Mouse (Mus musculus): ENCODE results near the gene Inppl1. TPM values are rescaled to one million over a fixed set of nuclear protein-coding genes. Genes with fewer than 3 reads are reported as not detected.

The Inppl1 gene
- polyA plus RNA-seq, 1 experiment from 2014 or later: 58.1 TPM

DNA sequence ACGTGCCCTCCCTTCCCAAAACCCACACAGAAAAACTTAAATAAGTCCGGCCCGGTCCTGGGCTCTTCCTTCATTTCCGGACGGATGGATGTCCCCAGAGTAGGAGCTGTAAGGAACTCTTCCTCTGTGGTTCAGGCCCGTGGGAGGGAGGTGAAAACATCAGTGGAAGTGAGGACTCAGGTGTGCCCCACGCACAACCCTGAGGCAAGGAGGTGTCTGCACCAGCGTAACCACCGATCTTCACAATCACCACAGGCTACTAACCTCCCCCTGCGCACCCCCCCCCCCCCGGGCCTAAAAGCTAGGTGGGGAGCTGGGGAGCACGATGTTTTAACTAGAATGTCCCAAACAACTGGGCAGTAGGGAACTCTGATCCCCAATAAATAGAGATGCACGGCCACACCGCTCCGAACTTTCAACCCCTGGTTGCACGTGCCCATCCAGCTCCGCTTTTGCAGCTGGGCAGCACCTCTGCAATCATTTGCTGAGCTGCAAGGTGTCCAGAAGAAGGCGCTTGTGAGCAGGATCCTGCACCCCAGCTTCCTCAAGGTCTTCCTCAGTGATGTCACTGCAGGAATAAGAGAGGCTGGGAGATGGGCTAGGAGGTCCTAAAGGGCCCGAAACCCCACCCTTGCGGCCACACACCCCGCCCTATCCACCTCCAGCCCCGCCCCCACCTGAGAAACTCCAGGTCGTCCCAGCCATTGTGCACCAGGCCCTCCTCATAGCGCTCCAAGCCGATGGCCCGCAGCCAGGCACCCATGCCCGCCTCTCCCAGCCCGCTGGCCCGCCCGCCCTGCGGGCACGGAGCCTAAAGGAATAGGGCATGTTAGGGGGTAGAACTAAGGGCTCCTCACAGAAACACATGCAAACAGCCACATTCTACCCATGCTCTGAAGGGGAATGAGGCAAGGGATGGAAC lies 14.9 kb downstream of the Inppl1 start:
- Histone ChIP-seq H3K4me3 (replicated peaks) (no peak overlapping the region), H3K36me3 (peaks cover 54% of the 10 kb centered on the region), H3K9me3 (no peaks in the 10 kb centered on the region), H3K27ac (0 out of 2 replicates have a peak overlapping the region, but pooled peaks have one; percentile 4), H3K27me3 (peaks cover 46% of the 10 kb centered on the region), H3K9ac (replicated peaks) (no peak overlapping the region), H3K4me2 (peak overlapping the region; percentile 90; the same call in 1 of the 2 replicates), H3K4me1 (replicated peaks) (peaks cover 32% of the 10 kb centered on the region)
- 28% methylated on average over 29 of the region's 32 CpGs for WGBS
- ATAC-seq (ENCODE audit: insufficient number of reproducible peaks, insufficient read depth, low FRiP score, low TSS enrichment, low read depth): 0 out of 2 replicates have a peak, but pooled peaks have one; percentile 3

DNA sequence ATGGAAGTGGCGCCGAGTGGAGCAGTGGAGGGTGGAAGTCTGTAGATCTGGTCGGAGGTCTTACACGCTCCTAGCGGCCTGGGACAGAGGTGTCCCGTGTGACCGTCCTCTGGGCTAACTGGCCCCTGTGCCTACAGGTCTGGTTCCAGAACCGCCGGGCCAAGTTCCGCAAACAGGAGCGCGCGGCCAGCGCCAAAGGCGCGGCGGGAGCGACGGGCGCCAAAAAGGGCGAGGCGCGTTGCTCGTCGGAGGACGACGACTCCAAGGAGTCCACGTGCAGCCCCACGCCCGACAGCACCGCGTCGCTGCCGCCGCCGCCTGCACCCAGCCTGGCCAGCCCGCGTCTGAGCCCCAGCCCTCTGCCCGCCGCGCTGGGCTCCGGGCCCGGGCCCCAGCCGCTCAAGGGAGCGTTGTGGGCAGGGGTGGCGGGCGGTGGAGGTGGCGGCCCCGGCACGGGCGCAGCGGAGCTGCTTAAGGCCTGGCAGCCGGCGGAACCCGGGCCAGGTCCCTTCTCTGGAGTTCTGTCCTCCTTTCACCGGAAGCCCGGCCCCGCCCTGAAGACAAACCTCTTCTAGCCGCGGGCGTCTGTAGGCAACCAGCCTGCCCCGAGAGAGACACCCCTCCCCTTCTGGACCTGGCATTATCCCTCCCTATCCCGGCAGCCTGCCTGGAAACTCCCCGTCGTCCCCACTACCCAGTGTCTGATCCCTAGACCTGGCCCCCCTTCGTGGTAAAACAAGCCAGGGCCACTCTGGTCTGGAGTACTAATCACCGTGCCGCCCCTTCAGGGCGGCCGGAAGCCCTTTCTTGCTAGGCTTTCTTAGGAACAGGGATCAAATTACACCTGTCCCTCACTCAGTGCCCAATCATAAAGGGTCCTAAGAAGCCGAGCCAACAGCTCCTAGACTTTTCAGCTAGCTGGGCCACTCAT lies 16.2 kb downstream of the Inppl1 start:
- peaks cover 34% of the 10 kb centered on the region for H3K4me1 ChIP-seq (replicated peaks)
- H3K27ac ChIP-seq: peak overlapping the region; percentile 67; the same call in 1 of the 2 replicates

DNA sequence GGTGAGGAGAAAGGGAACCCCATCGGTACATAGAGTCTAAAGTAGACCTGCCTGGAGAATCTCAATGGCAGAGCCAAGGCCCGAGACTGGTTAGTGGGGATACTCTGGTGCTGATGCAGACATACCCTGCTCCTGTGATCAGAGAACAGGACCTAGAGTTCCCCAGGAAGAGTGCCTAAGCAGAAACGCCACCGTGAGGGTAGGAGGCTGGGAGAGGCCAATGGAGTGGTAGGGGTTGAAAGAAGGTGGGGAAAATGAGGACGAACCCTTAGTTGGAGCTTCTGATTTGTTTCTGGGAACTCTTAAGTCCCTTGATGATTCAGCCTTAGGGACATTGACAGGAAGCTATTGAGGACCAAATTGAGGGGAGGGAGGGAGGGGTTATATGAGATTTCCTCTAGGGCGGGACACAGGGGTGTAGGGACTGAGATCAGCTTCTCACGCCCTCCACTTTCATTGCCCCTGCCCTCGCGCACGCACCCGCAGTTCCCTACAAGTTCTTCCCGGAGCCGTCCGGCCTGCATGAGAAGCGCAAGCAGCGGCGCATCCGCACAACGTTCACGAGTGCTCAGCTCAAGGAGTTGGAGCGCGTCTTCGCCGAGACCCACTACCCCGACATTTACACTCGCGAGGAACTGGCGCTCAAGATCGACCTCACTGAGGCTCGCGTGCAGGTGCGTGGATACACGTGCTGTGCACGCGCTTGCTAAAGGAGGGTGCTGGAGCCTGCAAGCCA lies 17.6 kb downstream of the Inppl1 start:
- Histone ChIP-seq H3K4me2 (peak overlapping the region; percentile 90), H3K36me3 (peaks cover 28% of the 10 kb centered on the region), H3K9me3 (no peaks in the 10 kb centered on the region), H3K4me3 (replicated peaks) (peak overlapping the region; percentile 46), H3K9ac (replicated peaks) (no peak overlapping the region), H3K27me3 (peaks cover 68% of the 10 kb centered on the region), H3K4me1 (replicated peaks) (peaks cover 34% of the 10 kb centered on the region), H3K27ac (no peak overlapping the region)
- 3% methylated on average over 35 of the region's 35 CpGs for WGBS
- ATAC-seq (ENCODE audit: insufficient number of reproducible peaks, insufficient read depth, low FRiP score, low TSS enrichment, low read depth): no peak

More for the DNA sequence above, 16.2 kb downstream of the Inppl1 start:
- ATAC-seq (ENCODE audit: insufficient number of reproducible peaks, insufficient read depth, low FRiP score, low TSS enrichment, low read depth): peak; percentile 86
- Histone ChIP-seq H3K9ac (replicated peaks) (peak overlapping the region; percentile 54), H3K27me3 (peaks cover 59% of the 10 kb centered on the region), H3K4me3 (replicated peaks) (peak overlapping the region; percentile 46), H3K9me3 (no peaks in the 10 kb centered on the region), H3K4me2 (peak overlapping the region; percentile 90), H3K36me3 (peaks cover 42% of the 10 kb centered on the region)
- under 1% methylated on average over 62 of the region's 71 CpGs for WGBS

DNA sequence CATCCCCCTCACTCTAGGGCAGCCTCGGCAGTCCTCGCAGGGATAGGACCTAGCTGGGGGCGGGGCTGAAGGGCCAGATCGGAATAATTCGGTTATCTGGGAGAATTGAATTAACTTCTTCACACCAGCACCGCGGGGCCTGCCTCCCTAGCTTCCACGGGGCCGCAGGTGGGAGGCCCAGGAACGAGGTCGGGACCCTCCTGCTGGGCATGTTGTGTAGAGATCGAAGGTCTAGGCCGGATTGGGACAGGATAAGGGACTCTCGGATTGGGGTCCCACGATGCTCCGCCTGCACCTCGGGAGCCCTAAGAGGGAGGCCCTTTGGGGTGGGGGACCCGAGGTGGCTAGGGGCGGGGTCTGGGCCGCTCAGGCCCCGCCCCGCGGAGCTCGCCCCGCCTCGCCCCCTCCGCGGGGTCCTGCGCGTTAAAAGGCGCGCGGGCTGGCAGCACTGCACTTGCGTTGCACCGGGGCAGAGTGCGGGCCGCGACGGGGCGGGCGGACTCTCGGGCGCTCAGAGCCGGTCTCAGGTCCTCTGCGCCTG lies 20.1 kb downstream of the Inppl1 start, which contains the start of gene Phox2a:
Gene Phox2a, plus strand, starts transcription at position 453 of the 541 bp plus-strand sequence.
- Histone ChIP-seq H3K4me3 (replicated peaks) (peak within 1 kb of the TSS; percentile 38), H3K9me3 (no peaks in the 10 kb centered on the region), H3K36me3 (peaks cover 2% of the 10 kb centered on the region; the same call in 1 of the 2 replicates), H3K4me2 (peak within 1 kb of the TSS; percentile 56), H3K4me1 (replicated peaks) (peaks cover 26% of the 10 kb centered on the region), H3K27ac (no peak within 1 kb of the TSS), H3K27me3 (peaks cover 72% of the 10 kb centered on the region), H3K9ac (replicated peaks) (peak within 1 kb of the TSS; percentile 37; the same call in 1 of the 2 replicates)
- ATAC-seq (ENCODE audit: insufficient number of reproducible peaks, insufficient read depth, low FRiP score, low TSS enrichment, low read depth): no peak
- under 1% methylated on average over 42 of the region's 45 CpGs for WGBS

DNA sequence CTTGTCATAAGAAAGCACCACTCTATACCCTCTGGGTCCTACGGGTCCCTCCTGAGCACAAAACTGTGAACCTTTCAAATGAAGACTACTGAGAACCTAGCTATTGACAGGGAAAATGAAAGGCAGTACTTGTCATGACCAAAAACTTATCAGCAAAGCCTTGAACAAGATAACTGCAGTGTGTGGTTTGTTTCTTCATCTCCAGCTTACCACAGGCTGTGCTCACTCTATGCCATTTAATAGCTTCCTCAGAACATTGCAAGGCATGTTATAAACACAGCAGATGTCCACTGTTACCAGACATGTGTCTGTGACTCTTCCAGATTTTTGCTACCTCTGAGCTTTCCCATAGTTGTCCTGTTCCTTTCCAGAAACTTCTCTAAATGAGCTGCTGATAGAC lies 61.0 kb downstream of the Inppl1 start:
- H3K9ac ChIP-seq (replicated peaks): no peak overlapping the region
- no peak overlapping the region for H3K4me3 ChIP-seq (replicated peaks)
- no peak overlapping the region for H3K27ac ChIP-seq
- 79% methylated on average over 1 of the region's 1 CpGs for WGBS
- no peak for ATAC-seq (ENCODE audit: insufficient number of reproducible peaks, insufficient read depth, low FRiP score, low TSS enrichment, low read depth)
- peaks cover 44% of the 10 kb centered on the region; the same call in 1 of the 2 replicates for H3K36me3 ChIP-seq
- H3K4me2 ChIP-seq: no peak overlapping the region
- no peaks in the 10 kb centered on the region for H3K27me3 ChIP-seq
- no peaks in the 10 kb centered on the region for H3K4me1 ChIP-seq (replicated peaks)
- no peaks in the 10 kb centered on the region for H3K9me3 ChIP-seq

DNA sequence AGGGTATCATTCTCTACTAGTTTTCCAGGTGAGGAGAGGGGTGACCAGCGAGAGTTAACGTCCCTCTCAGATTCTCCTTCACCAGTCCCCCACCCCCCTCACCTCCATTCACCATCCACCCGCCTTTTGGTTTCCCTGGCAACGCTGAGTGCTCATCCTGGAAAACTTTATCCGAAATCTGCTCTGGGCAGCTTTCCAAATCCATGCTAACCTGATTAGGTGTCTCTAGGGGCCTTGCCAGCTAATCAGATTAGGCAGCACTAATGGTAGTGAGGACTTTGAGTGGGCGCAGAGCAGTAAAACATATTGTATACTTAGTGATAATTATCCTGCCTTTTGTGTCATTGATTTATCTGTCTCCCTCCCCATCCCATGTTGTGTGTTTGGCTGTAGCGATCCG lies 65.3 kb downstream of the Inppl1 start:
- no peak overlapping the region for H3K4me3 ChIP-seq (replicated peaks)
- H3K9me3 ChIP-seq: no peaks in the 10 kb centered on the region
- H3K9ac ChIP-seq (replicated peaks): no peak overlapping the region
- no peak for ATAC-seq (ENCODE audit: insufficient number of reproducible peaks, insufficient read depth, low FRiP score, low TSS enrichment, low read depth)
- no peaks in the 10 kb centered on the region for H3K27me3 ChIP-seq
- WGBS: 61% methylated on average over 8 of the region's 8 CpGs
- peaks cover 13% of the 10 kb centered on the region for H3K4me1 ChIP-seq (replicated peaks)
- no peak overlapping the region for H3K4me2 ChIP-seq
- peaks cover 14% of the 10 kb centered on the region; the same call in 1 of the 2 replicates for H3K36me3 ChIP-seq
- no peak overlapping the region for H3K27ac ChIP-seq

Small RNA genes lying within 50 kb of the gene (microRNA-seq; reads per million reads assigned to microRNA genes)
- gene Gm22655: not detected

Other genes with a start within 250 kb of the Inppl1 start
- 44.0 and 48.4 TPM in 2 replicates for gene Clpb, start 174.6 kb downstream of the Inppl1 start, polyA plus RNA-seq (2016; fragmentation: Nextera tagmentation; extraction: Ambion mirVana)
- gene Phox2a, start 19.9 kb downstream of the Inppl1 start, polyA plus RNA-seq (2016; fragmentation: Nextera tagmentation; extraction: Ambion mirVana): 0.13 TPM in 1 of 2 replicates, not detected in the other
- 0.24 TPM in 1 of 2 replicates, not detected in the other for gene Folr2, start 19.0 kb upstream of the Inppl1 start, polyA plus RNA-seq (2016; fragmentation: Nextera tagmentation; extraction: Ambion mirVana)
- 81.7 and 82.4 TPM in 2 replicates for gene Anapc15, start 25.5 kb upstream of the Inppl1 start, polyA plus RNA-seq (2016; fragmentation: Nextera tagmentation; extraction: Ambion mirVana)
- not detected in 2 replicates for gene Folr1, start 32.6 kb upstream of the Inppl1 start, polyA plus RNA-seq (2016; fragmentation: Nextera tagmentation; extraction: Ambion mirVana)
- 141 and 147 TPM in 2 replicates for gene Lamtor1, start 67.7 kb upstream of the Inppl1 start, polyA plus RNA-seq (2016; fragmentation: Nextera tagmentation; extraction: Ambion mirVana)
- 0.56 and 0.71 TPM in 2 replicates for gene Tomt, start 68.1 kb upstream of the Inppl1 start, polyA plus RNA-seq (2016; fragmentation: Nextera tagmentation; extraction: Ambion mirVana)
- 8.7 and 8.8 TPM in 2 replicates for gene Lrrc51, start 95.7 kb upstream of the Inppl1 start, polyA plus RNA-seq (2016; fragmentation: Nextera tagmentation; extraction: Ambion mirVana)
- 134 and 138 TPM in 2 replicates for gene Numa1, start 95.9 kb upstream of the Inppl1 start, polyA plus RNA-seq (2016; fragmentation: Nextera tagmentation; extraction: Ambion mirVana)
- gene Il18bp, start 180.5 kb upstream of the Inppl1 start, polyA plus RNA-seq (2016; fragmentation: Nextera tagmentation; extraction: Ambion mirVana): 3.4 and 3.7 TPM in 2 replicates
- gene Rnf121, start 227.2 kb upstream of the Inppl1 start, polyA plus RNA-seq (2016; fragmentation: Nextera tagmentation; extraction: Ambion mirVana): 28.8 and 30.7 TPM in 2 replicates
- gene Xndc1, start 227.3 kb upstream of the Inppl1 start, polyA plus RNA-seq (2016; fragmentation: Nextera tagmentation; extraction: Ambion mirVana): 48.7 and 51.7 TPM in 2 replicates
- gene Xntrpc, start 227.5 kb upstream of the Inppl1 start, polyA plus RNA-seq (2016; fragmentation: Nextera tagmentation; extraction: Ambion mirVana): 2.3 and 2.9 TPM in 2 replicates
- gene Trpc2, start 244.9 kb upstream of the Inppl1 start, polyA plus RNA-seq (2016; fragmentation: Nextera tagmentation; extraction: Ambion mirVana): not detected in 2 replicates

Data from limb, embryonic 12.5 days (tissue).